Mouse (Mus musculus): ENCODE measurements around the gene Asb2.

DNA sequence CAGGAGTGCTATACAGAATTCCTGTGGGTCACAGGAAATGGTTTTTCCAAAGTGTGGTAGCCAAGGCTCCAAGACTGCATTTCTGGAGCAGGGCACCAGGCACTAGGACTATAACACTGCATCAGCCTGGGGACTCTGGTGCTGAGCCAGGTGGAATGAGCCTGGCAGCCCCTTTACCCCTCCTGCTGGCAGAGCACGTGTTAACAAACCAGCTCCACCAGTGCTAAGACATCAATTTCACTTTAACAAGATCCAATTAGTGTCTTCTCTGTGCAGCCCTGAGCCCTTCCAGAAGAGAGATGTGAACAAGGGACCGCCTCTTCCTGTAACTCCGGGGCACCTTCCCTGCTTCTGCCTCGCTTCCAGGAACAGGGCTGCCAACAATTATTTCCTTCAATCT is 68.5 kb downstream of the Asb2 start:
- TF ChIP-seq ZNF384 (IDR thresholded peaks at IDR 0.05; ENCODE audit: low read depth, low read length), result no peak
- no peak for TF ChIP-seq ZC3H11A (IDR thresholded peaks at IDR 0.05; ENCODE audit: borderline replicate concordance, low read depth, low read length)

Data from ES-E14 (cell line).